Mouse (Mus musculus) heart, embryonic 13.5 days (tissue): Measurements from ENCODE around the gene Slc30a4. TPM values are rescaled to one million over a fixed set of nuclear protein-coding genes. Genes with fewer than 3 reads are reported as not detected.

ENCODE experiments used
- ATAC-seq: fragments of 200-750 bp; cut with Nextera tagmentation; 2 replicates; pipeline ENCODE4 v1.8.0; 2017; ENCODE audit warnings: moderate TSS enrichment; ENCODE audit not compliant: insufficient number of reproducible peaks, low FRiP score, low TSS enrichment; ENCODE audit errors: extremely low read depth
- H3K27ac ChIP-seq: fragments of 300-500 bp; sonication (generic); replicated peaks from 2 replicates; pipeline ENCODE4 v1.5.1; 2015; ENCODE audit warnings: moderate library complexity, mild to moderate bottlenecking, inconsistent platforms
- H3K27me3 ChIP-seq: fragments of 300-500 bp; sonication (generic); replicated peaks from 2 replicates; pipeline ENCODE4 v1.6.1; 2015; ENCODE audit warnings: mild to moderate bottlenecking, inconsistent platforms
- H3K36me3 ChIP-seq: fragments of 300-500 bp; sonication (generic); 2 replicates; pipeline ENCODE4 v1.6.1; 2015; ENCODE audit warnings: mild to moderate bottlenecking, inconsistent platforms
- H3K4me1 ChIP-seq: fragments of 300-500 bp; sonication (generic); 2 replicates; pipeline ENCODE4 v1.6.1; 2015; ENCODE audit warnings: inconsistent platforms
- H3K4me2 ChIP-seq: fragments of 300-500 bp; sonication (generic); 2 replicates; pipeline ENCODE4 v1.6.1; 2015; ENCODE audit warnings: inconsistent platforms, mild to moderate bottlenecking, moderate library complexity
- H3K4me3 ChIP-seq: fragments of 300-500 bp; sonication (generic); 2 replicates; pipeline ENCODE4 v1.5.1; 2015; ENCODE audit warnings: moderate library complexity, mild to moderate bottlenecking, inconsistent platforms
- H3K9ac ChIP-seq: fragments of 300-500 bp; sonication (generic); 2 replicates; pipeline ENCODE4 v1.6.1; 2015; ENCODE audit warnings: inconsistent platforms, mild to moderate bottlenecking, moderate library complexity
- H3K9me3 ChIP-seq: fragments of 300-500 bp; sonication (generic); 2 replicates; pipeline ENCODE4 v1.6.1; 2016; ENCODE audit warnings: inconsistent platforms
- WGBS: fragments of 180-500 bp; shearing (Covaris S2); methylation state at CpG from one replicate; pipeline ENCODE4 v1.1.7; 2015; ENCODE audit warnings: mixed read lengths; 5-methylcytosine and 5-hydroxymethylcytosine counted together
- polyA plus RNA-seq: library from polyadenylated mRNA; unstranded; fragments of >200 nt; fragmentation: Nextera tagmentation; extraction: Ambion mirVana; gene quantifications from 2 replicates; pipeline ENCODE4 v1.2.1, GENCODE M21; 2015

Slc30a4 gene
- polyA plus RNA-seq, 1 experiment from 2014 or later, result 4.8 TPM

- H3K36me3 ChIP-seq, result no peaks in the 10 kb centered on the region
- WGBS, result 71% methylated on average over 2 of the region's 2 CpGs
- H3K4me2 ChIP-seq, result no peak overlapping the region
- H3K9ac ChIP-seq, result no peak overlapping the region
- no peaks in the 10 kb centered on the region for H3K27me3 ChIP-seq
- 0 out of 2 replicates have a peak, but pooled peaks cover 3% of the 10 kb centered on the region for H3K4me1 ChIP-seq
- H3K9me3 ChIP-seq, result no peaks in the 10 kb centered on the region
- no peak for ATAC-seq
- no peak overlapping the region for H3K27ac ChIP-seq
- H3K4me3 ChIP-seq, result no peak overlapping the region
Observed at GRCm38 (mm10) chr2:122712848-122713247, 10.4 kb upstream of the Slc30a4 start.

GRCm38 (mm10) chr2:122711911-122712310 is 9.4 kb upstream of the Slc30a4 start:
- H3K4me2 ChIP-seq, result no peak overlapping the region
- H3K4me3 ChIP-seq, result no peak overlapping the region
- H3K4me1 ChIP-seq, result 0 out of 2 replicates have a peak, but pooled peaks cover 3% of the 10 kb centered on the region
- WGBS, result 60% methylated on average over 3 of the region's 3 CpGs
- no peak overlapping the region for H3K9ac ChIP-seq
- H3K27me3 ChIP-seq, result no peaks in the 10 kb centered on the region
- no peak overlapping the region for H3K27ac ChIP-seq
- no peak for ATAC-seq
- no peaks in the 10 kb centered on the region for H3K9me3 ChIP-seq
- no peaks in the 10 kb centered on the region for H3K36me3 ChIP-seq

- no peak overlapping the region for H3K4me2 ChIP-seq
- no peak for ATAC-seq
- 81% methylated on average over 1 of the region's 1 CpGs for WGBS
Observed at GRCm38 (mm10) chr2:122709156-122709555, 6.7 kb upstream of the Slc30a4 start.

GRCm38 (mm10) chr2:122708080-122708479 is 5.6 kb upstream of the Slc30a4 start:
- Histone ChIP-seq H3K4me3 (no peak overlapping the region), H3K9me3 (no peaks in the 10 kb centered on the region), H3K4me2 (no peak overlapping the region), H3K27ac (no peak overlapping the region), H3K36me3 (no peaks in the 10 kb centered on the region), H3K27me3 (peaks cover 3% of the 10 kb centered on the region; the same call in 1 of the 2 replicates), H3K9ac (no peak overlapping the region), H3K4me1 (0 out of 2 replicates have a peak, but pooled peaks cover 3% of the 10 kb centered on the region)
- no peak for ATAC-seq
- 42% methylated on average over 3 of the region's 3 CpGs for WGBS

More at GRCm38 (mm10) chr2:122709156-122709555, 6.7 kb upstream of the Slc30a4 start:
- 0 out of 2 replicates have a peak, but pooled peaks cover 3% of the 10 kb centered on the region for H3K4me1 ChIP-seq
- no peak overlapping the region for H3K27ac ChIP-seq
- no peaks in the 10 kb centered on the region for H3K36me3 ChIP-seq
- peaks cover under 1% of the 10 kb centered on the region; the same call in 1 of the 2 replicates for H3K27me3 ChIP-seq
- H3K4me3 ChIP-seq, result no peak overlapping the region
- no peaks in the 10 kb centered on the region for H3K9me3 ChIP-seq
- H3K9ac ChIP-seq, result no peak overlapping the region

GRCm38 (mm10) chr2:122704572-122704971 is 2.1 kb upstream of the Slc30a4 start:
- ATAC-seq, result no peak
- Histone ChIP-seq H3K27ac (no peak overlapping the region), H3K4me3 (no peak overlapping the region), H3K4me1 (peaks cover 17% of the 10 kb centered on the region), H3K9me3 (no peaks in the 10 kb centered on the region), H3K27me3 (peaks cover 3% of the 10 kb centered on the region; the same call in 1 of the 2 replicates), H3K4me2 (no peak overlapping the region), H3K9ac (no peak overlapping the region), H3K36me3 (no peaks in the 10 kb centered on the region)
- 75% methylated on average over 2 of the region's 2 CpGs for WGBS

- Histone ChIP-seq H3K4me3 (peak overlapping the region; percentile 75), H3K4me1 (peaks cover 15% of the 10 kb centered on the region), H3K36me3 (no peaks in the 10 kb centered on the region), H3K27me3 (peaks cover 3% of the 10 kb centered on the region; the same call in 1 of the 2 replicates), H3K9me3 (no peaks in the 10 kb centered on the region), H3K9ac (peak overlapping the region; percentile 90), H3K27ac (peak overlapping the region; percentile 66; the same call in 1 of the 2 replicates), H3K4me2 (peak overlapping the region; percentile 89)
- whole genome bisulfite sequencing, result under 1% methylated on average over 15 of the region's 15 CpGs
- no peak for ATAC-seq
Observed at GRCm38 (mm10) chr2:122701871-122702180, 637 bp downstream of the Slc30a4 start.

GRCm38 (mm10) chr2:122701012-122701411 is 1.5 kb downstream of the Slc30a4 start:
- H3K9me3 ChIP-seq, result no peaks in the 10 kb centered on the region
- ATAC-seq, result no peak
- H3K9ac ChIP-seq, result peak overlapping the region; percentile 90
- peaks cover 15% of the 10 kb centered on the region for H3K4me1 ChIP-seq
- no peaks in the 10 kb centered on the region for H3K36me3 ChIP-seq
- whole genome bisulfite sequencing, result 66% methylated on average over 8 of the region's 8 CpGs
- H3K4me2 ChIP-seq, result peak overlapping the region; percentile 89
- peaks cover 3% of the 10 kb centered on the region; the same call in 1 of the 2 replicates for H3K27me3 ChIP-seq
- H3K4me3 ChIP-seq, result peak overlapping the region; percentile 75
- H3K27ac ChIP-seq, result no peak overlapping the region

- Histone ChIP-seq H3K9me3 (no peaks in the 10 kb centered on the region), H3K4me1 (peaks cover 15% of the 10 kb centered on the region), H3K9ac (no peak overlapping the region), H3K27ac (no peak overlapping the region), H3K27me3 (no peaks in the 10 kb centered on the region), H3K36me3 (no peaks in the 10 kb centered on the region), H3K4me3 (no peak overlapping the region), H3K4me2 (no peak overlapping the region)
- no peak for ATAC-seq
- 80% methylated on average over 2 of the region's 2 CpGs for WGBS
Observed at GRCm38 (mm10) chr2:122697526-122697925, 4.9 kb downstream of the Slc30a4 start.

- Histone ChIP-seq H3K36me3 (peaks cover 28% of the 10 kb centered on the region), H3K27ac (no peak overlapping the region), H3K27me3 (no peaks in the 10 kb centered on the region), H3K4me3 (no peak overlapping the region), H3K9me3 (peaks cover 6% of the 10 kb centered on the region), H3K4me1 (no peaks in the 10 kb centered on the region), H3K4me2 (no peak overlapping the region), H3K9ac (no peak overlapping the region)
- WGBS, result 74% methylated on average over 6 of the region's 6 CpGs
- no peak for ATAC-seq
Observed at GRCm38 (mm10) chr2:122686665-122687064, 15.8 kb downstream of the Slc30a4 start.

GRCm38 (mm10) chr2:122683641-122684040 is 18.8 kb downstream of the Slc30a4 start:
- Histone ChIP-seq H3K27ac (no peak overlapping the region), H3K27me3 (no peaks in the 10 kb centered on the region), H3K4me1 (no peaks in the 10 kb centered on the region), H3K4me2 (no peak overlapping the region), H3K9me3 (peaks cover 13% of the 10 kb centered on the region), H3K4me3 (no peak overlapping the region), H3K36me3 (peaks cover 28% of the 10 kb centered on the region), H3K9ac (no peak overlapping the region)
- ATAC-seq, result no peak
- WGBS, result 87% methylated on average over 1 of the region's 1 CpGs

- Histone ChIP-seq H3K4me1 (no peaks in the 10 kb centered on the region), H3K4me2 (no peak overlapping the region), H3K36me3 (peaks cover 24% of the 10 kb centered on the region), H3K27ac (no peak overlapping the region), H3K9me3 (peaks cover 13% of the 10 kb centered on the region), H3K4me3 (no peak overlapping the region), H3K27me3 (no peaks in the 10 kb centered on the region), H3K9ac (no peak overlapping the region)
- WGBS, result 87% methylated on average over 2 of the region's 2 CpGs
- ATAC-seq, result no peak
Observed at GRCm38 (mm10) chr2:122682520-122682919, 19.9 kb downstream of the Slc30a4 start.

- Histone ChIP-seq H3K36me3 (peaks cover 20% of the 10 kb centered on the region), H3K4me2 (no peak overlapping the region), H3K27ac (no peak overlapping the region), H3K9ac (no peak overlapping the region), H3K9me3 (peaks cover 13% of the 10 kb centered on the region), H3K4me3 (no peak overlapping the region), H3K4me1 (no peaks in the 10 kb centered on the region), H3K27me3 (no peaks in the 10 kb centered on the region)
- WGBS, result 77% methylated on average over 5 of the region's 5 CpGs
- ATAC-seq, result peak; percentile 42; the same call in 1 of the 2 replicates
Observed at GRCm38 (mm10) chr2:122681379-122682137, 20.9 kb downstream of the Slc30a4 start.
